Mouse (Mus musculus): ENCODE measurements around the gene Uchl4.

DNA sequence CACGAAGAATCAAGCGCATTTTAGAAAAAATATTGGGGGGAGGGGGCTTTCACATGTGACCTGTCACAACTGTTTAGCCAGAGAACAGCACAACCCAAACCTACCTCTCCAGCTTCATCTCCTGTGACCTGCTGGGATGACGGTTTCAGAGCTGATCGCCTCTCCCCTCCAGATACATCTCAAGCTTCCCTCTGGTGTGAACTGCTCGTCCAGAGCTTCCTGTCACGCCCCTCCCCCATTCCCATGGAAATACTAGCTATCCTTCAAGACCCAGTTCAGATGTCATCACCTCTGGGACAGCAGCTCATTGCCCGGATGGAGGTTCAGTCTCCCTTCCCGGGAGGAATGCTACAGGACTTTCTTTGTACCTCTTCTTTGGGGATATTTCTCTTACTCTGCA, 5.7 kb downstream of the Uchl4 start:
- TF ChIP-seq POLR2A (IDR thresholded peaks at IDR 0.05; ENCODE audit: borderline replicate concordance, insufficient read depth, low read length) (no peak), CTCF (IDR thresholded peaks at IDR 0.05; ENCODE audit: borderline replicate concordance, insufficient read depth, low read depth, low read length) (no peak)
